Mouse (Mus musculus) layer of hippocampus, postnatal 36 days (tissue): ENCODE data around the gene Itpk1. TPM values are rescaled to one million over a fixed set of nuclear protein-coding genes. Genes with fewer than 3 reads are reported as not detected.
"Not testable (repeated sequence)": the region's sequence is repeated elsewhere in the genome, so short reads cannot be mapped to it uniquely, and the experiment has no call there.

Experiments used
- DNase-seq, 2 experiments: peaks; one replicate each; pipeline ENCODE4 v3.0.0; 2022
- total RNA-seq, 2 experiments: library from RNA; stranded (reverse); gene quantifications; 2 replicates each; pipeline ENCODE4 v1.2.3; 2021

The Itpk1 gene
- total RNA-seq, 2 experiments from 2014 or later = 64.3 to 64.8 TPM

DNA sequence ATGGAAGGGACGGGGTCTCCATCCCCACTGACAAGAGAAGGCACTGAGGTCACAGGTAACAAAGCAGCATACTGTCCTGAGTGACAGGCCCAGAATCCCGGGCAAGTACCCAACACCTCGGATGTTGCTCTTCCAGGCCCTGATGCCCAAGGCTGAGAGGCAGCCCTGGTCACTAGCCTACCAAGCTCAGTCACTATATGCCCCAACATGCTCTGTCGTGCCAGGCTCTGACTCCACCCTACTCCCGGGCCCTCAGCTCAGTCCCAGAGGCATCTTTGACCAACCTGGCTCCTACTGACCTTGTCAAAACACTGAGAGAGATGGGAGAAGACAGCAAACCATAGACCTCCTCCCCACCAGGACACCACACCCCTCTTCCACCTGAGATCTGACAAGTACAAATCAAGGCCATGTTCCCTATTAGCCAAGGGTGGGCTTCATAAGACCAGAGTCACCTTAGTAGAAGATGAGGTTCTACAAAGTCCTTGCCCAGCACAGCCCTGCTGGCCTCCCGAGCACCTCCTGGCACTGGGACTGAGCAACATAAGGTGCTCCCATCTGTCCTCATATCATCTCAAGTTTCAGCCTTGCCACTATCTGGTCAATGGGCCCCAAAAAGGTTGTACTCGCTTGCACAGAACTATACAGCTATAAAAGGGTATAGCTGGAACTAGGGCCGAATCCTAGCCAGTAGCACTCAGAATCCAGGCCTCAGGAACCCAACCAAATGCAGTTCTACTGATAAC lies 43.7 kb downstream of the Itpk1 start:
- no peak for DNase-seq

DNA sequence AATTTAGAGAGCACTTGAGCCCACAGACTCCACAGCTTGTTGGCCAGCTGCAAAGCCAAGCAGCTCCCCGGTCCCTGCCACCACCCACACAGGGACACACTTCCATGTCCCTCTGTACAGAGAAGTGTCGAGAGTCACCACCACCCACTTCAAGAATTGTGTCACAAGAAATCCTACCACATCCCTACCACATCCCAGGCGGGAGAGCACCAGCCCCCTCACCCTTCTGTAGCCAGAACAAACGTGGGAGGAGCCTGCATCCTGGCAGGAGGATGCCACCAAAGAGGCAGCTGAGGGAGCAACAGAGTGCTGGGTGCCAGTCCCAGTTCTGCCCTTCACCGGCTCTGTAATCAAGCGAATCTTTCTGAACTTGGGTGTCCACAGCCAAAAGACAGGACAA lies 51.7 kb downstream of the Itpk1 start:
- DNase-seq = peak; percentile 66

DNA sequence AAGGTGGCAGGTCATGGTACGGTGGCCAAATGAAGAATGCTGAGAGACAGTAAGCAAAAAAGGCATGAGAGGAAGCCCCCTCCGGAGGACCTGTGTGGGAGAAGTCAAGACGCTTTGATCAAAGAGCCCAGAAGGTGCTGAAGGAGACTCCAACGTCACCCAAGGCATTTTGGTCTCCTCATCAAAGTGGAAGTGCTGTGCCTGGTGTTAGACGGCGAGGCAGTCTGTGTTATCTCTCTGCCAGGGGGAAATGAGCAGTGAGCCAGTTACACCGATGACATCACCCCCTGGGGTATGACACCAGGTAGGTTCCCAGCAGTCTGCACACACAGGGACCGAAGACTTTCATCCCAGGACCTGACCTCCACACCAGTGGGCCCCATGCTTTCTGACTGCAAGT lies 52.3 kb downstream of the Itpk1 start:
- DNase-seq = no peak

DNA sequence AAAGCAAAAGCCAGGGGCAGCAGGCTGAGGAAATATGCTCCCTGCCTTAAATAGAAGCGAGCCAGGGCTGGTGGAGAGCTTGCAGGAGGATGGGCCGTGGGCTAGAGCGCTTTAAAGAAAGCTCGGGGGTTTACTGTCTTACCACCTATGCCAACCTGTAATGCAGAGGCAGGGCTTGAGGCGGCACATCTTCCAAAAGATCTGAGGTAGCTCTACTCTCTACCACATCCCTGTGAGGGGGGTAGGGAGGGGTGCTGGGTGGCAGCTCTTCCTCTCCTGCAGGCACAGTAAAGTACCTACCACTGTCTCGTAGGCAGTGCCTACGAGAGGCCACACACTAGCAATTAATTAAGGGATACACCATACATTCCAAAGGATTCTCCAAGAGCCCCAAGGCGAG lies 52.9 kb downstream of the Itpk1 start:
- no peak for DNase-seq

DNA sequence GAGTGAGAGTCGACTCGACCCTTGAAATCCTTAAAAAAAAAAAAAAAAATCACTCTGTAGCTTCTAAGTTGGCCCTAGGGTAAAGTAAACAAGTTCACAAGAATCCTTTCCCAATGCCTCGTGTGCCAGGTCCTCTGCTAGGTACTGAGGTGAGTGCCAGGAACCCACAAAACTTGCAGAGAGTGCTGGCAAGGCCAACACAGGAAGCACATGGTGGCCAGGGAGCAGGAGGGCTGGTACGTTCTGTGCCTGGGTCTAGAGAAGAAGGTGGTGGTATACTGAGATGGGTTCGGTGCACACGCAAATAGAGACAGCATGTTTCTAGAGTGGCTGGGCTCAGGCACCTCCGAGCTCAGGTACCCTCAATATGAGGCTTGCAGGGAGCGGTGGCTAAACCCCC lies 53.3 kb downstream of the Itpk1 start:
- DNase-seq = no peak

DNA sequence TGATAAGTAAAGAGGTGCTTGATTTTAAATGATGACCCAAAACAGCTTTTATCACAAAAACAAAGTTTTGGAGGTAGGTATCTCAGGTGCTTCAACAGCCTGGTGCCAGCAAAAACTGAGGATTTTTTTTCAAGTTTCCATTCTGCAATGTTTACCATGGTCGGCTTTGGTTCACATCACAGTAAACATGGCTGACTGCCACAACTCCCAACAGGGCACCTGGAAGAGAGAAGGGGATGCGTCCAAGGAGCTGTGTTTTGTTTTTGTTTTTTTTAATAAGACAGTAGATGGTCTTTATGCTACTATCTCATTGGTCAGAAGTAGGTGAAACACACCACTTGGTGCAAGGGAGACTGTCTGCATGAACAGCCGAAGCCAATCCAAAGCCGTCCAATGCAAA lies 54.1 kb downstream of the Itpk1 start:
- no peak for DNase-seq

DNA sequence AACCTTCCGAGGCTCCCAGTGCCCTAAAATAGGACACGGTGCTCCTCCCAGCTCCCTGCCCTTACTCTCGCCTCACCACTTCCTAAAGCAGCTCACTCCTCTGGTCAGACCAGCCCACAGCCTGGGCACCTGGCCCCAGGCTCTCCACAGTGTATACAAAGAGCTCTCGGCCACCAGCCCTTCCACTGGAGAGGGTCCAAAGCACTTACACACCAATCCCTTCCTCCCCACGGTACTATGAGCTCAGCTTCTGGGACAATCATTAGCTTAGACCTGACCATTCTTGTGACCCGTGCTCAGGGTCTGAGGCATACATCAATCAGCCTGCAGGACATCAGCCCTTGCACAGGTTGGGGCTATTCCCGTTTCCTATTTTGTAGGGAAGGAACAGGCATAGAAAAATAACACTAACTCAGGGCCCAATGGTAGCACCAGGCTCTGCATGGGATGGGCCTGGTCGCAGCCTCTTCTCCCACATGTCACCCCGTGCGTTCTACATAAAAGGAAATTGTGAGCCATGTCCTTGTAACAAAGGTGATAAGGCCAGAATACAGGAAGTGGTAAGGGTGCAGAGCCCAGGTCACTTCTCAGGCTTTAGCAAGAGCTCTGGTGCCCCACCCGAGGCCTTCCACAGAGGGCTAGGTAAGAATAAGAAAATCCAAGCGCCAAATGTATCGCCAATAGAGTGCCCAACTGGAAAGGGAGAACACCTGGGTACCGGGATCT lies 56.7 kb downstream of the Itpk1 start:
- DNase-seq = no peak

DNA sequence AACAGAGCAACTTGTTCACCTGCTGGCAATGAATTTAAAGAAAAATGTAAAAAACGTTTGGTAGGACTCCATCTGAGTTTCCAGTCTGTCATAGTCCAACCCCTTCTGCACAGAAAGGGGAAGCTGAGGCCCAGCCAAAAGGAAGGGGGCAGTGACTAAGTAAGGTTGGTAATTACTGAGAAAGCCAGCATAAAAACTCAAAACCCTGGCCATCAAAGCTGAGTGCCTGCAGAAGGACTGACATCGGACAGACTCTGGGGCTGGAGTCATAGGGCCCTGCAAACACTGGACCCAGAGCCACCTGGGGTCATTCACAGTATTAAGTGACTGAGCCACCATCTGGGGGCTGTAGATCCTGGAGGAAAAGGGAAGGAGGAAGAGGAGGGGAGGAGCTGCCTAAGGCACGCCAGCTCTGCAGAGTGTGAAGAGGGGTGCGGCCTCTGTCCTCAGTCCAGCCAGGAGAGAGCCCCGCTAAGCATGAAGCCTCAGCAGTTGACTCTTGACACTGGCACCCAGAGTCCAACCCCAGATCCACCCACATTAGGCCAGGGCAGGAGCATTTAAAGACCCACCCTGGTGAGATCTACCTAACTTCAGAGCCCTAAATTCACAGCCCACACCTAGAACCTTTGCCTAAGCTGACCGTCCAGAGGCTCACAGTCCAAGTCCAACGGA lies 58.0 kb downstream of the Itpk1 start:
- DNase-seq = no peak

DNA sequence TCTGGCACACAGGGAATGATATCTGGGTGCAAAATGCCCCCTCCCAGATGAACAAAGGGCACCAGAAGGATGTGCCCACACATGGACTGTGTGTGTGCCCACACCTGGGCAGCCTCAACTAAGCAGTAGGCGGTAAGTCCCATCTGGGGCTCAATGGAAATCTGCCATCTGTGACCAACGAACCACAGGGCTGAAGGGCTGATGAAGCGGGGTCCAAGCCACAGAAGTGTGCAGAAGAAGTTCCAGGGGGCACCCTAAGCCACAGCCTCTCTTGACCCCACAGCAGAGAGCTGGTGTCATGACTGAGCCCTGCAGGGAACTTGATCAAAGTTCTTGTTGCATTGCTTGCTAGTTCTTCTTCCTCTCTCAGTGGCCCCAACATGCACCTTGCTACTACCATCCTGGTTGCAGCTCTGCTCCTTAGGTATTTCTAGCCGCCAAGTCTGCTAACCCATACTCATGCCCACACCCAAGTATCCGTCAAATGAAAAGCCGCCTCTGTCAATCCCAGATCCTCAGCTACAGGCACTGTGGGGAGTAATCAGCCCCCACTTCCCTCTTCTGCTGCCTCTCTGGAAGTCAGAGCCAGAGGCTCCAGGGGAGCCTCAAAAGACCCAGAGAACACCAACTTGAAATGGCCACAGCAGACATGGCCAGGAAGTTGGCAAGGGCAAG lies 58.7 kb downstream of the Itpk1 start:
- no peak for DNase-seq

DNA sequence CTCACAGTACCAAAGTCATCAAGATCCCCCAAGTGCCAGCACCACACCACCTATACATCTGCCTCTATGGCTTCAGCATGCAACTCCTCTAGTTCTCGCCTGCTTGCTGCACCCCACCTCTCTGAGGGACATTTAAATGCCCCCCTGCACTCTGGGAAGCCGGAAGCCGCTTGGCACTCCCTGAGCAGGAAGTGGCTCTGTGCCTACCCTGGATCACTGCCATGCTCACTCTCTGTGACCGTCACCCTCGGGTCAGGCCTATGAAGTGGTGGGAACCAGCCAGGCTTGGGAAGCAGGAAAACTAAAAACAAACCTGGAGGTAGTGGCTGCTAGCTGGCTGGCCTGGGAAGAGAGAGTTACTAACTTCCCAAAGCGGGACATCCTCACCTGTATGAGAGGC lies 61.4 kb downstream of the Itpk1 start:
- no peak for DNase-seq

DNA sequence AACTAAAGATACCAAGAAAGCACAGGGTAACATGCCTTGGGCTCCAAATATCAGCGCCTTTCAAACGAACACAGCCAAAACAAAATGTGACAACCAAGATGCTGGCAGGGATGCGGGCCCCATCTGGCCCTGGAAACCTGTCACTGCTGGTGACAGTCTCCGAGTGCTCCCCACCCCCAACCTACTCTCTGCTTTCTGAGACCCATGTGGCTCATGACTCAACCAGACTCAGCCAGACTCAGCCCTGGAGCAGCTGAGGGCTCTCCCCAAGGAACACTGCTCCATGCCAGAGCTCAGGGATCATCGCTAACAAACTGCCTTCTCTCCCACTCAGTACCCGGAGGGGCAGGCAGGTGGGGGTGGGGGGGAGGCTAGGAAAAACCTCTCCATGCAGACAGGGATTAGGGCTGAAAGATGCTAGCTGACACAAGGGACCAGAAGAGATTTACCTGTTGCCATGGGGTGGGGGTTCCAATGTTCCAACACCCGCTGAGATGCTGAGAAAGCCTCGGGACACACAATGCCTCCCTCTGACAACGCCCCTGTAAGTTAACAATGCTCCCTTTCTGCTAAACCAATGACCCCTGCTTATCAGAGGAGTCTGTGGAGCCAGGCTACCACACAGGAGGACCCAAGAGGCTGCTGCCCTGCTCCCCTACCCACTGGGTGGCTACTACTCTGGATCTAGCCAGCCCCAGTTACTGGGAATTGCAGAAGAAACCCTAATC lies 64.1 kb downstream of the Itpk1 start:
- peak; percentile 76 to 83 for DNase-seq

DNA sequence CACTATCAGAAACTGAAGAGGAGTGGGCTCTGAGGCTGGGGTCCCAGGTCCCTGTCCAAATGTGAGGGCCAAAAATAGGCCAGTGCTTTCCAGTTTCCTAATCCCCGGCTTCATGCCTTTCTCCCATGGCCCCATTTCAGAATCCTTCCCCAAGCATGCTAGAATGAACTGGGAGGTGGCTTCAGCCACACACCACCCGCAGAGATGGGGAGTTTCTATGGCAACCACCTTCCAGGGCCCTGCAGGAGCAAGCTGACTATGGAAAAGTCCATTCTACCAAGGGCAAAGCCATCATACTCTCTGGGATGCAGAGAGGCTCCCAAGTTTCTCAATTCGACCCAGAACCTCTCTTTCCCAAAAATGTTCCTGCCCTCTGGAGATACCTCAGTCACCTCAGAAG lies 65.9 kb downstream of the Itpk1 start:
- DNase-seq = no peak

DNA sequence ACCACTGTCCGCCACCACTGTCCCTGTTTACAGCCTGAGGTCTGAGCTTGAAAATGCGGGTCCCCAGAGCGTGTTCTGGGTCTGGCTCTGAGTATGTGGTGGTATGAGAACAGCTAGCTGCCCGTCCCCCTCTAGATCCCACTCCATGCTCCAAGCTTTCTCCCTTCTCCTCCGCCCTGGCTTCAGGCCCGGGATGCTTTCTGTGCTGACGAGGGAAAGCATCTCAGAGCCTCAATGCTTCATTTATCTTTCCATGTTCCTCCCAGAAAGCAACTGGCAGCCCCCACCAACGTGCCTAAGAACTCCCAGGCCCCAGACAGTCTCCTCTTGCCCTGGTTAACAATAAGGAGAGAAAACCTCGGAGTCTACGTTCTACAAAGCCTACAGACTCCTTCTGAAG lies 67.5 kb downstream of the Itpk1 start:
- DNase-seq = no peak

DNA sequence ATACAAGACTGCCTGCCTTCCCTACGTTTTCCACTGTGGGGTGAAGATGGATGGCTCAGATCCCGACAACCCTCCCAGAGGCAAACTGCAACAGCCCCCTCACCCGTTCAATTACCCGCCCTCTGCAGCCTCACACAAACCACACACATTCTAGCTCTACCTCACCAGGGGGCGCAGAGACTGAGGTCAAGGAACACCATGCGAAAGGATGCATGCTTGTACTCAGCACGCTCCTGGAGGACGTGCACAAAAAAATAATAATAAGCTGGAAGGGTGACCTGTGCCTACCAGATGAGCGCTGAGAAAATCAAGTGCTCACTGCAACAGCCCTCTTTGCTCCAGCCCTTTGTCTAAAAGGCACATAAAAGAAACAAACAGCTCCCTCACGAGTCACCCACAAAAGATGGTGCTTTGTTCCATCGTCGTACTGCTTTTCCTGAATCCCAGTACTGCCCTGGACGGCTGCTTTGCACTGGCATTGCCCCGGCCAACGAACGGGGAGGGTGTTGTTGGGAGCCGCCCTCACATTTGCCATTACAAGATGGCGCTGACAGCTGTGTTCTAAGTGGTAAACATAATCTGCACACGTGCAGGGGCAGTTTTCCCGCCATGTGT lies 70.2 kb downstream of the Itpk1 start:
- DNase-seq = no peak

DNA sequence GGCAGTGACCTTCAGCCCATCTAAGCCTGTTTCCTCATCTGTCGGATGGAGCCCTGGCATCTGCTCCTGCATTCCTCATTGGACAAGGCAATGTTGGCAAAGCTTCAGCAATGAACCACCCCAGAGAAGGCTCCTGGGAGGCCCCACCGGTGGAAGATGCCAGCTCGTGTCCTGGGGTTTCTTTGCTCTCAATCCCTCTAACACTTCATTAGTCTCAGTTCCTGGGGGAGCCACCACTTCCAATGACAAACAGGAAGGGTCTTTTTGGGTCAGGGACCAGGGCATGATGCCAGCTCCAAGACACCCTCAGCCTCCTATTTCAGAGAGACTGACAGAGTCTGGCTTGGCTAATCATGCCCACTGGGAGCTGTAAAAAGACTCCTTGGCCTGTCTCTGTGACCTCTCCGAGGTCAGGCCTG lies 71.6 kb downstream of the Itpk1 start:
- no peak for DNase-seq

DNA sequence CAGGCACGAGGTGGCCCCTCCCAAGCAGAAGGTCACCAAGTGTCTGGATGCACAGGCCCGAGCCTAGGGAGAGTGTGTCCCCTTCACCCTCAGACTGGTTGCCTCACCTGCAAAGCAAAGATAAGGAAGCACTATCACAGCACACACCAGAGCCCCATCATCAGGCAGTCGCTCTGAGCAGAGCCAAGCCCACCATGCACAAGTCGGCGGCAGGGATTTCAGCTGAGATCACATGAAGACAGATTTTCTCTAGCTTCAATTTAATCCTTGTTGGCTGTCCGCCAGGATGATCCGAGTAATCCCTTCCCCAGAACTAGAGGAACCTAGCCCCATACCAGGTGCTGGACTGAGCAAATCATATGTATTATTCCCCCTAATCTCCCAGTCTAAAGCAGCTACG lies 73.0 kb downstream of the Itpk1 start:
- DNase-seq = no peak

DNA sequence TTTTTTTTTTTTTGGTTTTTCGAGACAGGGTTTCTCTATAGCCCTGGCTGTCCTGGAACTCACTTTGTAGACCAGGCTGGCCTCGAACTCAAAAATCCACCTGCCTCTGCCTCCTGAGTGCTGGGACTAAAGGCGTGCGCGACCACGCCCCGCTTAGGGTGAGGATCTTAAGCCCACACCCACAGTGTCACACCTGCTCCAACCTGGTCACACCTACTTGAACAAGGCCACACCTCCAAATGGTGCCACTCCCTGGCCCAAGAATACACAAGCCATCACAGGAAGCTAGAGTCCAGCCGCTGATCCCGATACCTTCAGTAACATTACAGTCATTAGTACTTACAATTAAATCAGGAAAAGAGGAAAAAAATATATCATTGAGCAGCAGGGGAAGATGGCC lies 74.3 kb downstream of the Itpk1 start:
- not testable (repeated sequence) for DNase-seq

DNA sequence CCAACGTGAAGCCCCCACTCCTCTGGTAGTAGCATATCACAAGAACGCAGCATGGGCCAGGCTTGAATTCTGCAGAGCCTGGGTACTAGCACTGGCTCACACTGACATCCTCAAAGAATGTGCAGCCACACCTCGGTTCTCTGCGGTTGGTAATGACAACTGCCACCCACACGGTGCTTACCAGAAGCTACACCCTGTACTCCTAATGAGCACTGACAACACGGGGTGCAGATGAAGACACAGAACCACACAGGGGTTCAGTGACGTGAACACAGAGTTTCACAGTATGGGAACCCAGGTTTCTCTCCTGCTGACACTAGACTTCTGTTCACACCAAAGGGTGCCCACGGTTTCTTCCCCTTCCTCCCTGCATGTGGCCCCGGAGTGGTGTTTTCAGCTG lies 76.5 kb downstream of the Itpk1 start:
- DNase-seq = no peak

DNA sequence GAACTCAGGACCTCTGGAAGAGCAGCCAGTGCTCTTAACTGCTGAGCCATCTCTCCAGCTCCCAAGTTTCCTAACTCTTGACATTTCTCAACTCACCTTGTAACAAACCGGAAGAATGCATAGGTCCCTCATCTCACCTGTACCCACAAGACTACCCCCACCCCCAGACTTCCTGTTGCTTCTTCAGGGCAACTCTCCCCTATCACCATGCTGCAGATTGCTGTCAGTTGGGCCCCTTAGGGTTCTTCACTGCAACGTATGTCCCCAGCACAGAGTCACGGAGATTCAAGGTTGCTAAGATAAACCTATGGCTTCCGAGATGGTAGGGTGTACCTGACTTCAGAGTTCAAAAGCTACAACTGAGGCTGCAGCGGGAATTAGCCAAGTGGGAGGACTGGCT lies 77.2 kb downstream of the Itpk1 start:
- DNase-seq = no peak

DNA sequence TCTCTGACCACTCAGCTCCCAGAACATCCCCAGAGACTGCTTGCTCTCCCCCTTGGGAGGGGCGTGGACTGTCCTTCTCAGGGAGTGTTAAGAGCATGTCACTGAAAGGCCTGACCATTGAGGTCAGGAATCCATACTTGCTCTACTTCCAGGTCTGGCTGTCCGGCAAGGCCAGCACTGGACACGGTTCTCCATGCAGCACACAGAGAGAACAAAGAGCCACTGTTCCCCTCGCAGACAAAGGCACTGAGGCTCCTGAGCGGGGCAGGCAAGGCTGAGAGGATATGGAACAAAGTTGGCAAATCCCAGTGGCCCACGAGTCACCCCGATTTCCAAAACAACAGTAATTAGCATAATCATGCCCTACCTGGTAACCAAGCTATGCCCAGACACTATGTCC lies 77.9 kb downstream of the Itpk1 start:
- no peak for DNase-seq

DNA sequence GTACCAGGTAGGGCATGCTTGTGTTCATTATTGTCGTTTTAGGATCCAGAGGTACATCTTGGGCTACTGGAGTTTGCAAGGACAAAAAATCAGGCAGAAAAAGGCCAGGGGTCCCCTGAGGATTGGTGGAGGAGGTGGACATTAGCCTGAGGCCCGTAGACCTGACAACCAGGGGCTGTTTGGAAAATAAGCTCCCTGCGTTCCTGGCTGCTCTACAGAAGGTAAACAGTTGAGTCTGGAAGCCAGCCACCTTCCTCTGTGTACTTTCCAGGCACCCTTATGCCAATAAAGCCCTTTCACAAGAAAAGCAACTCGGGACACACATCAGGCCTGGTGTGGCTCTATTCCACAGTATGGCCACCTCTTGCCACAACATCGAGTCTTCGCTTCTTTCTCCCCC lies 79.0 kb downstream of the Itpk1 start:
- DNase-seq = no peak

DNA sequence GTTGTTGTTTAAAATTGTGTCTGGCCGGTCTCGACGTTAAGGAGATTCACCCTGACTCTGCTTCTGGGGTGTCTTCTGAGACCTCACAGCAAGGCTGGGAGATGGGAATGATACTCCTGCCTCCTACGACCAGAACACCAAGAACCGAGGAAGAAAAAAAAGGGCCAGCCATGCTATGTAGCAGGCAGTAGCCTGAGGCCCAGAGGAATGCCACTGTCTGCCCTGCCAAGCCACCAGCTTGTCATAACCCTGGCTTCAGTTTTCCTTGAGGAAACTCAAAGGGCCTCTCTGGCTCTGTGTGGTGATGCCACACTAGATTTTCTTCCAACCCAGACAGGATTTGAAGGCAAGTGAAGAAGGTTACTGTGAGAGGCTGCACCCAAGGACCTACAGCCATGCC lies 79.6 kb downstream of the Itpk1 start:
- no peak for DNase-seq
